Mouse (Mus musculus): ENCODE results near the gene Nop10. TPM values are rescaled to one million over a fixed set of nuclear protein-coding genes. Genes with fewer than 3 reads are reported as not detected.

Gene Nop10
- 32.4 and 73.0 TPM in 2 replicates for polyA plus RNA-seq (2012; rRNA removed)

DNA sequence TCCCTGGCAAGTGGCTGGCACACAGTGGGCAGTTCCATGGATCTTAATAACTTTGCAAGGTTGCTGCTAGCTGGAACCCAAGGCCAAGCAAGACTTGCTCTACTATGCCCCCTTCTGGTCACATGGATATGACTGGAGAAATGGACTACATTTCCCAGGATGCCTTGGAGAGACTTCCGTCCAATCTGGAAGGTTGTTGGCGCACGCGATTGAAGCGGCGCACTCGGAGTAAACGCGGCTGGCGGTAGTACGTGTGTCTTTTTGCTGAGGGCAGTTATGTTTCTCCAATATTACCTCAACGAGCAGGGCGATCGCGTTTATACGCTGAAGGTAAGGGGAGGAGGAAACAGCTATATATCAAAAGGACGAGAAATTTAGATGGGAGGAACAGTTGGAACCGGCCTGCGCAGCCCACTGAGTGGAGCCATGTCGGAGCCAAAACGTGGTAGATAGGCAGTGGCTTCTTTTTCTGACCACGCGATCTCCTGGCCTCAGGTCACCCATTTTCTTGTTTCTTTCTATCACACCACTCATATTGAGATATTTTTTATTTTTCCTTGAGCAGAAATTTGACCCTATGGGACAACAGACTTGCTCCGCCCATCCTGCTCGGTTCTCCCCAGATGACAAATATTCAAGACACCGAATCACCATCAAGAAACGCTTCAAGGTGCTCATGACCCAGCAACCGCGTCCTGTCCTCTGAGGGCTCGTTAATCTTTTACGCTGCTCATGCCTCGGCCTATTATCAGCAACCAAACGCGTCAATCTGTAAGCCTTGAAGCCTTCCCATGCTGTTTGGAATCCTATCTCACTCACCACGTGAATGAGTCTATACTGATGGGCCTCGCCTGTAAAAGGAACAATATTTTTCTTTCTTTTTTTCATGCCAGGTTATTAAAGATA is at the start of gene Nop10:
Gene Nop10 (plus strand): TSS at position 179 of the 906 bp plus-strand sequence.

DNA sequence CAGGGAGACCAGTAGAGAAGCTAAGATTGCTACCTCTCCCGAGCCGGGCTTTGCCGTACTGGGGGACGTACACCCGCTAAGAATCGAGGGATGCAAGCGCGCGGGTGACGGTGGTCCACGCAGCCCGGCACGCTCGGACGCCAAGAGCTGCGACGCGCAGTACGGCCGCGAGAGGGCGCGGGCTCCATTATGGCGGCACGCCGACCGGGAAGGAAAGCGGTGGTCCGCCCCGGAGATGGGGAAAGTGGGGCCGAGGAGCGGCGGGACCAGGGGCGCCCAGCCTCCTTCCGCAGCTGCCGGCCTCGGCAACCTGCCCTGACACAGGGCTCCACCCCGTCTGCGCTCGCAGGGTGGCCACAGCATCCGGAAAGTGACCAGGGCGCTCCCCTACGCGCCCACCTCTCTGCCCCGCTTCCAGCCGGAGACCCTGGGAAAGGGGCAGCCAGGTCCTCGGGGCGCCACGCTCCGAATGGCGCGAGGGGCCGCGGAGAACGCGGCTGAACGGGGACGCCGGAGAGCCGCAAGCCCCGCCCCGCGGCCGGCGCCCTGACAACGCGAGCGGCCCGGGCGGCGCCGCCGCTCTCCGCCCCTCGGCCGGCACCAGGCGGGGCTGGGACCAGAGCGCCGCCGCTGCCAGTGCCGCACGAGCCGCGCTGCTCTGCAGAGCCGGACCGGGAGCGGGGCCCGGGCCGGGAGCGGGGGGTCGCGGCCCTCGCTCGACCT is 22.4 kb upstream of the Nop10 start, which contains the start of gene Lpcat4:
Gene Lpcat4 (plus strand): TSS at position 257 of the 723 bp plus-strand sequence.

DNA sequence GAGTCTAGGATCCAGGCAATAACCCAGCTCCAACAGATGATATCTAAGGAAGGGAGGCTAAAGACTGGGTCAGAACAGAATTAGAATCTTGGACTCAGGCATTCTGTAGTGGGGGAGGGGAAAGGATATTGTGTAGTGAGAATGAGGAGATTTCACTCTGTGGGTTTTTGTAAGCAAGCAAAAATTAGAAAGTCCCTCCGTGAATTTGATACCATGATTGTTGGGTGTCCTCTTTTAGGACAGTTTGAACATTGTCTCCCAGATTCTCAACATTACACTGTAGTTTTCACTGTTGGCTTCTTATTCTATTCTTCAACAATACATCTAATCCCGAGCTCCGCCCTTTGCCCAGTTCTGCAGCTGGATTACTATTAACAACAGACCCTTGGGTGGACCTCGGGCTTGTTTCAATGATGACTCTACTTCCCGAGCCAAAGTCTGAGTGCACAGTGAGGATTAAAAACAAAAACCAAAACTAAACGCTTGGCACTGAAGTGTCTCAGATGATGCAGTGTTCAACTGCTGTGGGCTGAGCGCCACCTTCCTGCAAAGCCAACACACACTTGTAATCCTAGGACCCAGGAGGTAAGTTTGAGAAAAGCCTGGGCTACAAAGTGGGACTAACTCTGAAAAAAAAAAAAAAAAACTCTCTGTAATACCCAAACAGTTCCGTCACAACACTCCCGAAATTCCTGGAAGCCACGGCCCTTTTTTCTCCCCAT is 2.3 kb upstream of the Nop10 start, which contains the start of gene Nutm1:
Gene Nutm1 (minus strand): TSS at position 51 of the 722 bp plus-strand sequence.

DNA sequence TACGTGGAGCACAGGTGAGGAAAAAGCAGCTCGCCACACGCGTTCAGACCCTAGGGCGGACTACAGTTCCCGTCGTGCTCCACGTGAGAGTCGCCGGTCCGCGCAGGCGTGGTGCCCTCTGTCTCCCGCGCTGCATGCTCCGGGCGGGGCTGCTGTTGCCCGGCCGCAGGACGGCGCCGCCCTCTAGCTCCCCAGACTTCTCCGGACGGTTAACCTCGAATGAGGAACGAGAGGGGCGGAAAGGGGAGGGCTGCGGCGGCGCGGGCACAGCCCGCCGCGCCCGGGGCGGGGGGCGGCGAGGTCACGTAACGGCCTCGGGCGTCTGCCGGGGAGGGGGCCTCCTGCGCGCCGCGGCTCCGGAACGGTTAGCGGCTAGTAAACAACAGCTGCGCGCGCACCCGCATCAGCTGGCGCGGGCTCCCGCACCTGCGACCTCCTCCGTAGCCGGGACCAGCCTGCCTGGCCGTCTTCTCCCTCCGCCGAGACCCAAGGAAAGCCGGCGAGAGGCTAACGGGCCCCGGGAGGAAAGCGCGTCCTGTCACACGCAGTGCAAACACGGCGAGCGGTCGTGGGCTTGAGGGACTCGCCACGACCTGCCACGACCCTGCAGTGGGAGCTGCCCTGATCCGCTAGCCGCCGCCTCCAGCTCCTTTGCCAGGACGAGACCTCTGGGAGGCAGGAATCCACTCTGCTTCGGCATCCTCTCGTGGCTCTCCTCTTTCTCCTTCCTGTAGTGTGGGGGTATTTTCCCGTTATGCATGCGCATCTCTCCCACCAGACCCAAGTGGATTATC is 3.9 kb downstream of the Nop10 start, which contains the start of gene Slc12a6:
Gene Slc12a6 (plus strand): TSS at position 378 of the 794 bp plus-strand sequence.

DNA sequence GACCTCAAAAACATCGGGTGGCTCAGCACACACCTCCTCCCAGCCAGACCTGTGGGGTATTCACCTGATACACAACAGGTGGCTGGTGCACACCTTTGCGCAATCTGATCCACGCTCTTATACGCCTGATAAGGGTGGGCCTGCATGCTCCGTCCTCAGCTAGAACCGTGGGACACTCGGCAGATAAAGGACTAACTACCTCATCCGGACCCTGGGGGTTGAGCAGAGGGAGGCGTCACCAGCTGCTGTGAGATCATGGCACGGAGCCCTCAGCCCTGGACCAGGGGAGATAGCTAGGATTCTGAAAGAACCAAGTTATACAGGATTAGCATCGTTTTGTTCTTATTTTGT is 4.5 kb downstream of the Nop10 start, which contains the start of gene Gm21985:
Gene Gm21985 (plus strand): TSS at position 73 of the 351 bp plus-strand sequence.

Other genes with a start within 250 kb of the Nop10 start
- not detected in 2 replicates for gene Olfr1310, start 249.2 kb upstream of the Nop10 start, polyA plus RNA-seq (2012; rRNA removed)
- not detected in 2 replicates for gene Olfr1311, start 237.5 kb upstream of the Nop10 start, polyA plus RNA-seq (2012; rRNA removed)
- not detected in 2 replicates for gene Olfr1312, start 211.7 kb upstream of the Nop10 start, polyA plus RNA-seq (2012; rRNA removed)
- not detected in 2 replicates for gene Olfr1313, start 184.1 kb upstream of the Nop10 start, polyA plus RNA-seq (2012; rRNA removed)
- not detected in 2 replicates for gene Olfr1314, start 165.1 kb upstream of the Nop10 start, polyA plus RNA-seq (2012; rRNA removed)
- gene Olfr1315-ps1, start 146.5 kb upstream of the Nop10 start, polyA plus RNA-seq (2012; rRNA removed) = not detected in 2 replicates
- not detected in 2 replicates for gene Olfr1316, start 126.9 kb upstream of the Nop10 start, polyA plus RNA-seq (2012; rRNA removed)
- gene Olfr1317, start 121.6 kb upstream of the Nop10 start, polyA plus RNA-seq (2012; rRNA removed) = not detected in 2 replicates
- gene Olfr1318, start 107.7 kb upstream of the Nop10 start, polyA plus RNA-seq (2012; rRNA removed) = not detected in 2 replicates
- gene Lpcat4, start 22.5 kb upstream of the Nop10 start, polyA plus RNA-seq (2012; rRNA removed) = 54.9 and 64.4 TPM in 2 replicates
- not detected in 2 replicates for gene Nutm1, start 2.6 kb upstream of the Nop10 start, polyA plus RNA-seq (2012; rRNA removed)
- 28.4 and 34.6 TPM in 2 replicates for gene Slc12a6, start 3.9 kb downstream of the Nop10 start, polyA plus RNA-seq (2012; rRNA removed)
- gene Gm21985, start 4.4 kb downstream of the Nop10 start, polyA plus RNA-seq (2012; rRNA removed) = not detected in 2 replicates
- 103 TPM in 2 replicates for gene Emc4, start 106.1 kb downstream of the Nop10 start, polyA plus RNA-seq (2012; rRNA removed)
- gene Katnbl1, start 117.3 kb downstream of the Nop10 start, polyA plus RNA-seq (2012; rRNA removed) = 0.42 and 0.75 TPM in 2 replicates
- 4.6 and 6.1 TPM in 2 replicates for gene Emc7, start 193.1 kb downstream of the Nop10 start, polyA plus RNA-seq (2012; rRNA removed)
- gene Chrm5, start 218.8 kb downstream of the Nop10 start, polyA plus RNA-seq (2012; rRNA removed) = not detected in 2 replicates
- gene Aven, start 231.0 kb downstream of the Nop10 start, polyA plus RNA-seq (2012; rRNA removed) = 3.0 and 4.7 TPM in 2 replicates